Mouse (Mus musculus): ENCODE results near the gene Tspear. TPM values are rescaled to one million over a fixed set of nuclear protein-coding genes. Genes with fewer than 3 reads are reported as not detected.
A peak's percentile ranks its signal among the peaks of the same experiment; 100 is the strongest.

Gene Tspear
- polyA plus RNA-seq, 1 experiment from 2014 or later = 0.72 TPM

GRCm38 (mm10) chr10:77861675-77862074 lies 175.3 kb downstream of the Tspear start, which contains the start of gene Gm3285:
Gene Gm3285 (plus strand): TSS chr10:77861975.
- H3K4me1 ChIP-seq (ENCODE audit: control insufficient read depth, insufficient read depth, low read length) = no peaks in the 10 kb centered on the region
- DNase-seq (ENCODE audit: low spot score, missing footprints) = peak; percentile 72
- H3K9ac ChIP-seq (ENCODE audit: low read length) = no peak within 1 kb of the TSS
- H3K36me3 ChIP-seq (ENCODE audit: control insufficient read depth, insufficient read depth, low read length) = no peaks in the 10 kb centered on the region
- no peaks in the 10 kb centered on the region for H3K27me3 ChIP-seq (ENCODE audit: control insufficient read depth, insufficient read depth, low read length)
- WGBS = 48% methylated on average over 7 of the region's 7 CpGs
- H3K4me2 ChIP-seq = no peak within 1 kb of the TSS
- H3K27ac ChIP-seq (ENCODE audit: low read depth, low read length) = no peak within 1 kb of the TSS
- H3K9me3 ChIP-seq (ENCODE audit: control insufficient read depth, low read length) = no peaks in the 10 kb centered on the region
- no peak within 1 kb of the TSS for H3K4me3 ChIP-seq (ENCODE audit: low read depth, low read length)
- no peak for ATAC-seq (ENCODE audit: low FRiP score)

- 42% methylated on average over 14 of the region's 14 CpGs for WGBS
- Histone ChIP-seq H3K4me1 (ENCODE audit: control insufficient read depth, insufficient read depth, low read length) (no peaks in the 10 kb centered on the region), H3K4me2 (peak overlapping the region; percentile 26), H3K36me3 (ENCODE audit: control insufficient read depth, insufficient read depth, low read length) (no peaks in the 10 kb centered on the region), H3K9me3 (ENCODE audit: control insufficient read depth, low read length) (no peaks in the 10 kb centered on the region), H3K27me3 (ENCODE audit: control insufficient read depth, insufficient read depth, low read length) (no peaks in the 10 kb centered on the region), H3K4me3 (ENCODE audit: low read depth, low read length) (peak overlapping the region; percentile 18; the same call in 1 of the 2 replicates), H3K27ac (ENCODE audit: low read depth, low read length) (no peak overlapping the region), H3K9ac (ENCODE audit: low read length) (peak overlapping the region; percentile 38; the same call in 1 of the 2 replicates)
- ATAC-seq (ENCODE audit: low FRiP score) (peak; percentile 88), DNase-seq (ENCODE audit: low spot score, missing footprints) (peak; percentile 84)
Observed at GRCm38 (mm10) chr10:77864067-77864761, 177.8 kb downstream of the Tspear start.

GRCm38 (mm10) chr10:77864762-77865143 lies 178.4 kb downstream of the Tspear start:
- 51% methylated on average over 11 of the region's 11 CpGs for WGBS
- Histone ChIP-seq H3K27me3 (ENCODE audit: control insufficient read depth, insufficient read depth, low read length) (no peaks in the 10 kb centered on the region), H3K4me1 (ENCODE audit: control insufficient read depth, insufficient read depth, low read length) (no peaks in the 10 kb centered on the region), H3K36me3 (ENCODE audit: control insufficient read depth, insufficient read depth, low read length) (no peaks in the 10 kb centered on the region), H3K9me3 (ENCODE audit: control insufficient read depth, low read length) (no peaks in the 10 kb centered on the region), H3K4me2 (peak overlapping the region; percentile 26), H3K9ac (ENCODE audit: low read length) (peak overlapping the region; percentile 38), H3K27ac (ENCODE audit: low read depth, low read length) (no peak overlapping the region), H3K4me3 (ENCODE audit: low read depth, low read length) (peak overlapping the region; percentile 18; the same call in 1 of the 2 replicates)
- no peak for DNase-seq (ENCODE audit: low spot score, missing footprints)
- peak; percentile 31; the same call in 1 of the 2 replicates for ATAC-seq (ENCODE audit: low FRiP score)

- Histone ChIP-seq H3K27ac (ENCODE audit: low read depth, low read length) (no peak overlapping the region), H3K27me3 (ENCODE audit: control insufficient read depth, insufficient read depth, low read length) (no peaks in the 10 kb centered on the region), H3K9me3 (ENCODE audit: control insufficient read depth, low read length) (no peaks in the 10 kb centered on the region), H3K4me1 (ENCODE audit: control insufficient read depth, insufficient read depth, low read length) (no peaks in the 10 kb centered on the region), H3K4me3 (ENCODE audit: low read depth, low read length) (no peak overlapping the region), H3K36me3 (ENCODE audit: control insufficient read depth, insufficient read depth, low read length) (no peaks in the 10 kb centered on the region), H3K4me2 (no peak overlapping the region), H3K9ac (ENCODE audit: low read length) (no peak overlapping the region)
- ATAC-seq (ENCODE audit: low FRiP score) (no peak), DNase-seq (ENCODE audit: low spot score, missing footprints) (no peak)
- 30% methylated on average over 1 of the region's 1 CpGs for WGBS
Observed at GRCm38 (mm10) chr10:77867546-77867945, 181.2 kb downstream of the Tspear start.

- ATAC-seq (ENCODE audit: low FRiP score) = no peak
- 87% methylated on average over 7 of the region's 7 CpGs for WGBS
Observed at GRCm38 (mm10) chr10:77869651-77870050, 183.3 kb downstream of the Tspear start.

GRCm38 (mm10) chr10:77878985-77879384 lies 192.6 kb downstream of the Tspear start:
- no peak overlapping the region for H3K4me3 ChIP-seq (ENCODE audit: low read depth, low read length)
- no peak for ATAC-seq (ENCODE audit: low FRiP score)
- no peaks in the 10 kb centered on the region for H3K4me1 ChIP-seq (ENCODE audit: control insufficient read depth, insufficient read depth, low read length)
- H3K36me3 ChIP-seq (ENCODE audit: control insufficient read depth, insufficient read depth, low read length) = no peaks in the 10 kb centered on the region
- no peaks in the 10 kb centered on the region for H3K27me3 ChIP-seq (ENCODE audit: control insufficient read depth, insufficient read depth, low read length)
- H3K9ac ChIP-seq (ENCODE audit: low read length) = no peak overlapping the region
- no peak overlapping the region for H3K4me2 ChIP-seq
- H3K27ac ChIP-seq (ENCODE audit: low read depth, low read length) = no peak overlapping the region
- DNase-seq (ENCODE audit: low spot score, missing footprints) = peak; percentile 60
- no peaks in the 10 kb centered on the region for H3K9me3 ChIP-seq (ENCODE audit: control insufficient read depth, low read length)
- WGBS = 61% methylated on average over 6 of the region's 6 CpGs

More at GRCm38 (mm10) chr10:77869651-77870050, 183.3 kb downstream of the Tspear start:
- no peak overlapping the region for H3K27ac ChIP-seq (ENCODE audit: low read depth, low read length)
- H3K36me3 ChIP-seq (ENCODE audit: control insufficient read depth, insufficient read depth, low read length) = no peaks in the 10 kb centered on the region
- no peak overlapping the region for H3K4me3 ChIP-seq (ENCODE audit: low read depth, low read length)
- no peak overlapping the region for H3K4me2 ChIP-seq
- no peaks in the 10 kb centered on the region for H3K27me3 ChIP-seq (ENCODE audit: control insufficient read depth, insufficient read depth, low read length)
- no peaks in the 10 kb centered on the region for H3K4me1 ChIP-seq (ENCODE audit: control insufficient read depth, insufficient read depth, low read length)
- no peaks in the 10 kb centered on the region for H3K9me3 ChIP-seq (ENCODE audit: control insufficient read depth, low read length)
- H3K9ac ChIP-seq (ENCODE audit: low read length) = no peak overlapping the region
- no peak for DNase-seq (ENCODE audit: low spot score, missing footprints)

- Histone ChIP-seq H3K36me3 (ENCODE audit: control insufficient read depth, insufficient read depth, low read length) (no peaks in the 10 kb centered on the region), H3K4me1 (ENCODE audit: control insufficient read depth, insufficient read depth, low read length) (no peaks in the 10 kb centered on the region), H3K4me2 (no peak overlapping the region), H3K27me3 (ENCODE audit: control insufficient read depth, insufficient read depth, low read length) (no peaks in the 10 kb centered on the region), H3K9me3 (ENCODE audit: control insufficient read depth, low read length) (no peaks in the 10 kb centered on the region), H3K9ac (ENCODE audit: low read length) (no peak overlapping the region), H3K4me3 (ENCODE audit: low read depth, low read length) (no peak overlapping the region), H3K27ac (ENCODE audit: low read depth, low read length) (no peak overlapping the region)
- WGBS = 86% methylated on average over 3 of the region's 3 CpGs
- no peak for ATAC-seq (ENCODE audit: low FRiP score)
- peak; percentile 53 for DNase-seq (ENCODE audit: low spot score, missing footprints)
Observed at GRCm38 (mm10) chr10:77880305-77880704, 193.9 kb downstream of the Tspear start.

- ATAC-seq (ENCODE audit: low FRiP score) = no peak
- WGBS = 85% methylated on average over 5 of the region's 5 CpGs
- Histone ChIP-seq H3K9ac (ENCODE audit: low read length) (no peak overlapping the region), H3K4me2 (no peak overlapping the region), H3K27ac (ENCODE audit: low read depth, low read length) (no peak overlapping the region), H3K36me3 (ENCODE audit: control insufficient read depth, insufficient read depth, low read length) (no peaks in the 10 kb centered on the region), H3K9me3 (ENCODE audit: control insufficient read depth, low read length) (no peaks in the 10 kb centered on the region), H3K4me1 (ENCODE audit: control insufficient read depth, insufficient read depth, low read length) (no peaks in the 10 kb centered on the region), H3K27me3 (ENCODE audit: control insufficient read depth, insufficient read depth, low read length) (no peaks in the 10 kb centered on the region), H3K4me3 (ENCODE audit: low read depth, low read length) (no peak overlapping the region)
- no peak for DNase-seq (ENCODE audit: low spot score, missing footprints)
Observed at GRCm38 (mm10) chr10:77882553-77882952, 196.2 kb downstream of the Tspear start.

GRCm38 (mm10) chr10:77886007-77886747 lies 199.8 kb downstream of the Tspear start:
- Histone ChIP-seq H3K9ac (ENCODE audit: low read length) (no peak overlapping the region), H3K4me1 (ENCODE audit: control insufficient read depth, insufficient read depth, low read length) (no peaks in the 10 kb centered on the region), H3K27ac (ENCODE audit: low read depth, low read length) (no peak overlapping the region), H3K27me3 (ENCODE audit: control insufficient read depth, insufficient read depth, low read length) (no peaks in the 10 kb centered on the region), H3K4me3 (ENCODE audit: low read depth, low read length) (no peak overlapping the region), H3K4me2 (no peak overlapping the region), H3K36me3 (ENCODE audit: control insufficient read depth, insufficient read depth, low read length) (no peaks in the 10 kb centered on the region), H3K9me3 (ENCODE audit: control insufficient read depth, low read length) (no peaks in the 10 kb centered on the region)
- DNase-seq (ENCODE audit: low spot score, missing footprints) = no peak
- 51% methylated on average over 12 of the region's 12 CpGs for WGBS
- ATAC-seq (ENCODE audit: low FRiP score) = no peak
